Mouse (Mus musculus) sigmoid colon, adult 10 weeks (tissue): Measurements from ENCODE around the gene Mrm2. TPM values are rescaled to one million over a fixed set of nuclear protein-coding genes. Genes with fewer than 3 reads are reported as not detected.

Source experiments
- polyA plus RNA-seq: library from polyadenylated mRNA; stranded (reverse); fragments of 350-450 nt; fragmentation: Illumina TruSeq; extraction: RNeasy Lipid Tissue Mini Kit (QIAGEN cat#74804); gene quantifications from one replicate; pipeline ENCODE4 v1.2.3, GENCODE M21; 2014; ENCODE audit warnings: low read depth, low replicate concordance

The Mrm2 gene
- polyA plus RNA-seq = 0.73 TPM

GRCm38 (mm10) chr5:140331615-140332512 lies at the start of gene Mrm2:
Mrm2 (minus strand) TSS chr5:140331898.

GRCm38 (mm10) chr5:140321042-140321755 lies 10.5 kb downstream of the Mrm2 start, which contains the start of the genes Mad1l1 and Nudt1:
Mad1l1 (minus strand) TSS chr5:140321552.
Nudt1 (plus strand) TSS chr5:140321656.

Other genes starting within 250 kb of the Mrm2 start
- gene Mad1l1, start 10.3 kb downstream of the Mrm2 start, polyA plus RNA-seq = not detected
- 1.5 TPM for gene Nudt1, start 10.2 kb downstream of the Mrm2 start, polyA plus RNA-seq
- not detected for gene Snx8, start 57.4 kb upstream of the Mrm2 start, polyA plus RNA-seq
- 24.6 TPM for gene Eif3b, start 87.4 kb upstream of the Mrm2 start, polyA plus RNA-seq
- gene Gm4869, start 113.7 kb upstream of the Mrm2 start, polyA plus RNA-seq = not detected
- 0.66 TPM for gene Chst12, start 173.7 kb upstream of the Mrm2 start, polyA plus RNA-seq
- not detected for gene Grifin, start 233.2 kb upstream of the Mrm2 start, polyA plus RNA-seq